Mouse (Mus musculus): ENCODE data around the gene Rnf149.

The Rnf149 gene

DNA sequence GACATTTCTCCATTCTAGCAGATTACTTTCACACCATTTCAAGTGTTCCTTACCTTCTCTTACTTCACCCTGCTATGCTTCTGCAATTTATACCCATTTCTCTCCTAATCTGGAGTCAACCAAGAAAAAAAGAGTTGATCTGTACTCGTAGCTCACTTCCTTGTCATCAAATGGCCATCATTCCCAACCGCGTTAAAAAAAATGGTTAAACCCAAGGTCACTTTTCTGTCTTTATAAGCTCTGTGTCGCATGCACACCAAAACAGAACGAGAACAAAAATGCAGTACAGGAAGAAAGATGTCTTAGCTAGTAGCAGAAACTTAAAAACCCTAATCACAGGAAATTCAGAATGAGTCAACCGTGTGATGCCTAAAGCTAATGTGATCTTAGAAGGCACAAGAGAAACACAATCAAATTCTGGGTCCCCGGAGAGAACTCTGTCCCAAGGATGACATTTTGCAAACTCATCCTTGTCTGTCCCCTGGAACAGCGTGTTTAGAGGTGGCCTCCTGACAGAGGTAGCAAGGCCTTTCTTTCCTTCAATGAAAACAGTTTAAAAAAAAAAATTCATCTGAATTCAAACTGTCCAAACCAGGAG lies 1.3 kb downstream of the Rnf149 start:
- DNase-seq (ENCODE audit: low spot score in 2 of 2) = no peak

- DNase-seq (ENCODE audit: low spot score in 2 of 2) = no peak
Observed at GRCm38 (mm10) chr1:39573890-39574289, 3.3 kb downstream of the Rnf149 start.

DNA sequence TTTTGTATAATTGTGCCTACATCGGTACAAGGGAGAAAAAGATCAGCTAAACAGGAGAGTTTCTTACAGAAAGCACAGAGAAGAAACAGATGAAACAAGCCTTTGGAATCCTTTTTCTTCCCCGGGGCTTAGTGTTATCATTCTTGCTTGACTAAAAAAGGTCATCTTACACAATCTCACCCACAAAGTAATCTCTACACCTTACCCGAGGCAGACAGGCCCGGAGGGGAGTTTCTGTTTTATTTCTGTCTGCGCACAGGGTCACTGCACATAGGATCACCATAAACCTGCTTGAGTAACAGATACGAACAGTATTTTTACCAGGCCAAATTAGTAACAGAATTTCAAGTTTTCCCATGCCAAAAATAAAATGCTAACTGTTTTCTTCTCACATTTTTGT lies 5.6 kb downstream of the Rnf149 start:
- no peak for DNase-seq (ENCODE audit: low spot score in 2 of 2)

GRCm38 (mm10) chr1:39568079-39568478 lies 9.1 kb downstream of the Rnf149 start:
- no peak for DNase-seq (ENCODE audit: low spot score in 2 of 2)

GRCm38 (mm10) chr1:39564603-39565002 lies 12.6 kb downstream of the Rnf149 start:
- no peak for DNase-seq (ENCODE audit: low spot score in 2 of 2)

GRCm38 (mm10) chr1:39563161-39563560 lies 14.0 kb downstream of the Rnf149 start:
- DNase-seq (ENCODE audit: low spot score in 2 of 2) = no peak

GRCm38 (mm10) chr1:39561920-39562319 lies 15.3 kb downstream of the Rnf149 start:
- no peak for DNase-seq (ENCODE audit: low spot score in 2 of 2)

GRCm38 (mm10) chr1:39559009-39559408 lies 18.2 kb downstream of the Rnf149 start:
- no peak for DNase-seq (ENCODE audit: low spot score in 2 of 2)

DNA sequence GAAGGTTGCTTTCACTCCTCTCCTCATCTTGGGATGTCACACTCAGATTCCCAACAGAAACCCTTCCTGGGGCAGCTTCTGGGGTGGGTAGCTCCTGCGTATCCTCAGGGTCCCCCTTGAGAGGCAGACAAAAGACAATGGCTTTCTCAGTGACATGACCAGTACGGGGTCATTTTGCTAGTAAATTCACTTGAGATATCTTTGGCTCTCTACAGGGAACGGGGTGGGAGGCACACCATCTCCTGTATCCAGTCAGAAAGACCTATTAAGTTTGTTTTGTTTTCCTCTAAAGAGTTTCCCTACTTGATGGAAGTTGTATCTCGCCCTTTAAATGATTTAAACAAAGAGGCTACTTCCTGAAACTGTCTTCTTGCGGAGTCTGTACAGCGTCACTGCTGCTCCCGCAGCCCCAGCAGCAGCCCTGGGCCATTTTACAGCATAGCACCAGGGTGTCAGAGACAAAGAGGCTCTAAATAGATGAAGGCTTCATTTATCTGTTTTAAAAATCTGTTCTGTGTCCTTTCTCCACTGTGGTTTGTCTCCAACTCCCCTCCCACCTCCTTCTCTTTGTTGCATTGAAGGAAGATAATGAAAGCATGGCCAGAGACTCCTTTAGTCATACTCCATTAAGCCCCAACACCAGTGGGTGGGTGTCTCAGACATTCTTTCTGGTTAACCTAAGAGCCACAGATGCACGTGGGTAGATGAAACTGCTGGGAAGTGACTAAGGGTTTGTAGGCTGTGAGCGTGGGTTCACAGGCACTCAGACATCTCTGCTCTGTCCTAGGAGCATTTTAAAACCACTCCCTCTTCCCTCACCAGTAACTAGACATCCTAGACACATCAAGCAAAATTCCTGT lies 21.4 kb downstream of the Rnf149 start:
- DNase-seq (ENCODE audit: low spot score in 2 of 2) = no peak

GRCm38 (mm10) chr1:39549831-39550230 lies 27.4 kb downstream of the Rnf149 start:
- no peak for DNase-seq (ENCODE audit: low spot score in 2 of 2)

DNA sequence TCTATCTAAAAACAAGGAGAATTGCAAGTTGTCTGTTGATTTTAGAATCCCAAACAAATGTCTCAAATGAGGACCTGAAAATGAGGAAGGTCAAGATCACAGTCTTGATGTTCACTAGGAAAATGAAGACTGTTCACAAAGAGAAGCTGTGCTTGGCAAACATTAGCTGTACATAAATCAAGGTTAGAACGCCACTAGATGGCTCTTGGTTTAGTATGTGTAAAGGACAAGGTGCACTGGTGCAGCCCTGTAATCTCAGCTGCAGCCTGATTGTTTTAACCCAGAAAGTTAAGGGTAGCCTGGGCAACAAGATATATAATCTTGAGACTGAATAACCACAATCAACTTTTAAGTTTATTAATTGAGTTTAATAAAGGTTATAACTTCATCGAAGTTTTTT lies 30.0 kb downstream of the Rnf149 start:
- no peak for DNase-seq (ENCODE audit: low spot score in 2 of 2)

- no peak for DNase-seq (ENCODE audit: low spot score in 2 of 2)
Observed at GRCm38 (mm10) chr1:39546160-39546866, 30.9 kb downstream of the Rnf149 start.

GRCm38 (mm10) chr1:39545589-39545988 lies 31.6 kb downstream of the Rnf149 start:
- no peak for DNase-seq (ENCODE audit: low spot score in 2 of 2)

DNA sequence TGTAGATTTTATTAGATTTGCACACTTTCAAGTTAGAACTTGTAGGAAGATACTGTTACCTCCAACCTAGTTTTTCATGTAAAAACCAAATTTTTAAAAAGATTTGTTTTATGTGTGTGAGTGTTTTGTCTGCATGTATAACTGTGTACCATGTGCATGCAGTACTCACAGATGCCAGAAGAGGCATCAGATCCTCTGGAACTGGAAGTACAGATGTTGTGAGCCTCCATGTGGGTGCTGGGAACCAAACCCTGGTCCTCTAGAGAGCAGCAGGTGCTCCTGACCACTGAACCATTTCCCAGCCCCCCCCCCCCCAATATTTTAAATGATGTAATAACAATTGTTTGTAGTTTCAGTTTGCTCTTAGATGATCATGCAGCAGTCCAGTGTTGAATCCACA lies 36.6 kb downstream of the Rnf149 start:
- DNase-seq (ENCODE audit: low spot score in 2 of 2) = no peak

- no peak for DNase-seq (ENCODE audit: low spot score in 2 of 2)
Observed at GRCm38 (mm10) chr1:39537631-39538380, 39.4 kb downstream of the Rnf149 start.

DNA sequence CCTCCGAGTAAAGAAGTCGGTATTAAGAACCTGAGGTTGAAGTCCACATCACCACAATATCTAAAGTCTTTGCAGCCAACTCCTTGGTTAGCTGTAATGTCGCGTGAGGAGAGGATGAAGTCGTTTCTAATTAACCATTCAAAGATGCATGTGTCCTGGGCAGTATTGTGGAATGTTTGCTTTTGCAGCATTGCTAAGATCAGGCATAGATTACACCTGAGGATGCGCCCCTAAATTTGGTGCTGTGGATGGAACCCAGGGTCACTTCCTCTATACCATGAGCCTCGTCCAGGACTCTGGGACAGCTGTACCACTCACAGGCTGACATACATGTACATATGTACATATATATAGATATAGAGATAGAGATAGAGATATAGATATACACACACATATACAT lies 40.5 kb downstream of the Rnf149 start:
- DNase-seq (ENCODE audit: low spot score in 2 of 2) = no peak

GRCm38 (mm10) chr1:39535515-39536311 lies 41.5 kb downstream of the Rnf149 start:
- DNase-seq (ENCODE audit: low spot score in 2 of 2) = peak; percentile 98

DNA sequence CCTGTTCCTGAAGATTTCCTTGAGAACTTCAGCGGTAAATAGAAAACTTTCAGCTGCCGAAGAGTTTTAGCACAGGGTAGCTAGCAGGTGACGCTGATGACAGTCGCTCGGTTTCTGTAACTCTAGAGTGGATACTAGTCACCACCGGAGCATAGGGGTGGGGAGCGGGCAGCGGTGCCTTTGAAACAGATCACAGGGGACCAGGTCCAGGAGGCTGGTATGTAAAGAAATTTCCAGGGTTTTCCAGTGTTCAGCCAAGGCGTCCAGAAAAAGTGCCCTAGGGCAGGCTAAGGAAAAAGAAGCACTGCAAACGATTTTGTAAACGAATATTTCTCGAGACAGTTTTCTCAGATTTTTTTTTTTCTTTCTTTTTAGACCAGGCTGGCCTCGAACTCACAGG lies 42.4 kb downstream of the Rnf149 start, which contains the start of gene Cnot11:
Gene Cnot11 (plus strand): TSS at position 162 of the 400 bp plus-strand sequence.
- DNase-seq (ENCODE audit: low spot score in 2 of 2) = no peak

DNA sequence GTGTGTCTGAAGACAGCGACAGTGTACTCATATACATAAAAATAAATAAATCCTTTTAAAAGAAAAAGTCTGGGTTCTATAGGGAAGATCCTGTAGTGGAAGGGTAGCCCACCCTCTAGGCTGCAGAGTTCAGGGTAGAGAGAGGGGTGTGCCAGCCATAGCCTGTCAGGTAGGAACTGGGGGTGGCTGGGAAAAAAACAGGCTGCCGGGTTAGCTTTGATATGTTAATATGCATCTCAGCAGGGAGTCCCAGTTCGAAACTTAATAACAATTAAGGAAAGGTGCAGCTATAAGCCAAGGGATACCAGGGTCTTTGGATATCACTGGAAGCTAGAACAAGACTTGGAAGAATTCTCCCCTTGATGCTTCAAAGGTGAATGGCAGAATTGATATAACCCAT lies 43.3 kb downstream of the Rnf149 start:
- DNase-seq (ENCODE audit: low spot score in 2 of 2) = no peak

- no peak for DNase-seq (ENCODE audit: low spot score in 2 of 2)
Observed at GRCm38 (mm10) chr1:39531036-39531435, 46.2 kb downstream of the Rnf149 start.

Data from urinary bladder, postnatal 36 days (tissue).